Mouse (Mus musculus) activated CD4-positive, CD25-positive, alpha-beta regulatory T cell, adult 4 months (primary cell): Measurements from ENCODE around the gene Golt1a. TPM values are rescaled to one million over a fixed set of nuclear protein-coding genes. Genes with fewer than 3 reads are reported as not detected.

Experiments used
- ATAC-seq: one replicate; pipeline ENCODE4 v1.8.0; 2017
- polyA plus RNA-seq, 2 experiments: library from polyadenylated mRNA; unstranded; fragments of 100-300 nt; shearing (Covaris generic); gene quantifications; one replicate each; pipeline ENCODE4 v1.2.1; 2017

The Golt1a gene
- polyA plus RNA-seq, result not detected

GRCm38 (mm10) chr1:133309652-133310267, at the start of gene Golt1a:
Golt1a (plus strand) TSS chr1:133309800.
- ATAC-seq, result no peak

DNA sequence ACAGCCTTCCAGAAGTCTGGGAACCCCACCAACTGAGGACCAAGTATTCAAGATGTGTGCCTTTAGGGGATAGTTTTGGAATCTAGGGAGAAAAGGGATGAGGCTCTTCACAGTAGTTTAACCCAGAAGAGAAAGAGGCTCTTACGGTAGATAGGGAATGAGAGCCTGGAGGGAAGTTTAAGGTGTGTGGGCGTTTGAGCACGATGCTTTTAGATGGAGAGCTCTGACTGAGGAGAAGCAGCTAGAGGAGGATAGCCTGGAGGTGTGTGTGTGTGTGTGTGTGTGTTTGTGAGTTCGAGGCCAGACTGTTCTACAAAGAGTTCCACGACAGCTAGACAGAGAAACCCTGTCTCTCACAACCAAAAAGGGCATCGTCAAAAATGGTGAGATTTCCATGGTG, 47.0 kb upstream of the Golt1a start:
- ATAC-seq, result no peak

GRCm38 (mm10) chr1:133263134-133263533, 46.5 kb upstream of the Golt1a start:
- no peak for ATAC-seq

- ATAC-seq, result no peak
These were observed 45.2 kb upstream of the Golt1a start for GRCm38 (mm10) chr1:133264367-133264766.

- no peak for ATAC-seq
These were observed 44.4 kb upstream of the Golt1a start for GRCm38 (mm10) chr1:133265114-133265766.

GRCm38 (mm10) chr1:133267094-133267493, 42.5 kb upstream of the Golt1a start:
- ATAC-seq, result no peak

GRCm38 (mm10) chr1:133267813-133268492, 41.6 kb upstream of the Golt1a start:
- no peak for ATAC-seq

DNA sequence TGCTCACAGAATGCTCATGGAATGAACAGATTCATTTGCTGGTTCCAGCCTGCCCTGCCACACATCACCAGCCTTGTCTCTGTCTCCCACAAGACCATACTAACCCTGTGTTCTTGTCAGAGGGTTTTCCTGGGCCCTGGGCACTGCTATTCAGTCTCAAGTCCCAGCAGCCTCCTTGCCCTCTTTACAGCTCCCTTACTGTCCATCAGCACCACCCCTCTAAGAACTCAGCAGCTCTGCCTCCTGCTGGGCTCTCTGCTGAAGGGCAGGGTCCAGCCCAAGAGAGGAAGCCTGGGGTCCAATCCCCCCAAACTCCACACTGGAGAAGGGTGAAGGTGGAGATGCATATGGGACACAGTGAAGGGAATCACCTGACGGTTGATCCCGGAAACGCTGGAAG, 41.1 kb upstream of the Golt1a start:
- no peak for ATAC-seq

- no peak for ATAC-seq
These were observed 39.3 kb upstream of the Golt1a start for GRCm38 (mm10) chr1:133270336-133270735.

DNA sequence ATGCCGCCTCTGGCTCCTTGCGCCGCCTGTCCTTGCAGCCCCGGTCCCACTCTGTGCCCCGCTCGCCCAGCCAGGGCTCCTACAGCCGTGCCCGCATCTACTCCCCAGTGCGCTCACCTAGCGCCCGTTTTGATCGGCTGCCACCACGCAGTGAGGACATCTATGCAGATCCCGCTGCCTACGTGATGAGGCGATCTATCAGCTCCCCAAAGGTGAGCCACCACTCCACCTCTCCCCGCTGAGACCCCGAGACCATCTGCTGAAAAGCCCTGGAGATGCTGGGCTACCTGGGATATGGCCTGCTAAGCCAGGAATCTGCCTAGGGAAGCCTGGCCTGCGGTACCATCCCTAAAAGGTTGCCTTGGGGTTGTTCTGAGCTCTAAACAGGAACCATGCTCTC, 35.4 kb upstream of the Golt1a start:
- no peak for ATAC-seq

GRCm38 (mm10) chr1:133276983-133277382, 32.6 kb upstream of the Golt1a start:
- no peak for ATAC-seq

DNA sequence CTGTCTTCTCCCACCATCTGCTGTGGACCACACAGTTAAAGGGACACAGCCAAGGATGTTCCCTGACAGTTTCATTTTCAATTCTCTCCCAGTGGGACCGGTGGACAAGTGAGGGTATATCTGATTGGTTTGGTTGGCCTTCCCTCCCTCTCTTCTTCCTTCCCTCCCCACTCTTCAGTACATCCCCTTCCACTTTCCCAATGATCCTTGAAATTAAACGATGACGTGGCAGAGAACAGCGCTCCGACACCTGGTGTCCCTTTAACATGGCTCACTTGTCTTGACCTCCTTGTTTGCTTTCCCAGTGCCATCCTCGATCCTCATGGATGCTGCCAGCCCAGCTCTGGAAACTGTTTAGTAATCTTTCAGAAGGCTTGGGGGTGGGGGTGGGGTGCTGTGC, 31.1 kb upstream of the Golt1a start:
- ATAC-seq, result no peak

DNA sequence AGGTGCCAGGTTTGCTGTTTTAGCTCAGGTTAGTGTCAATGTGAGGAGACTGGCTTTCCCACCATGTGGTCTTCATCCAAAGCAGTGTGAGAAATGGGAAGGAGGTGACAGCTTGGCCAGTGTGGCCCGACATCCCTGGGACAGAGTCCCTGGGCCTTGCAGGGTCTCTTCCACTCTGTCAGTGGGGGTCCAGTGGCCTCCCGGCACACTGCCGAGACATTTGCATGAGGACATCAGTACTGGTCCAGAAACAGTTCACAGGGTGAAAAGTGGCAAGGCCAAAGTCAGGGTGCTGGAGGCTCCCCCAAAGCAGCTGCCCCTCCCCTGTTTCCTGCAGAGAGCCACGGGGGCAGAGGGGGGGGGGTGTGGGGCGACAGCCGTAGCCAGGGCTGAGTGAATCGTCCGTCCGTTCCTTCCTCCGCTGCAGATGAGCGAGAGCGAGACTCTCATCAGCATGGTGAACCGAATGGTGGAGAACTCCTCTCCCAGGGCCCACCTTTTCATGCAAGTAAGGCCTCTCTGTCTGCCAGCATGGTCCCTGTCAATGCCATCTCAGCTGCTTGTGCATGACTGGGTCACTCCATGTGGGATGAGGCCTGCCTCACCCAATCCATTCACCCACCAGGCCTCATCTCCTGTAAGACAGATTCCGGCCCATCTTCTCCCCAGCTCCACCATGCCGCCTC, 30.5 kb upstream of the Golt1a start:
- no peak for ATAC-seq

- no peak for ATAC-seq
These were observed 29.9 kb upstream of the Golt1a start for GRCm38 (mm10) chr1:133279632-133280093.

- no peak for ATAC-seq
These were observed 29.1 kb upstream of the Golt1a start for GRCm38 (mm10) chr1:133280537-133280936.

- no peak for ATAC-seq
These were observed 23.7 kb upstream of the Golt1a start for GRCm38 (mm10) chr1:133285907-133286306.

- no peak for ATAC-seq
These were observed 22.5 kb upstream of the Golt1a start for GRCm38 (mm10) chr1:133287051-133287450.

DNA sequence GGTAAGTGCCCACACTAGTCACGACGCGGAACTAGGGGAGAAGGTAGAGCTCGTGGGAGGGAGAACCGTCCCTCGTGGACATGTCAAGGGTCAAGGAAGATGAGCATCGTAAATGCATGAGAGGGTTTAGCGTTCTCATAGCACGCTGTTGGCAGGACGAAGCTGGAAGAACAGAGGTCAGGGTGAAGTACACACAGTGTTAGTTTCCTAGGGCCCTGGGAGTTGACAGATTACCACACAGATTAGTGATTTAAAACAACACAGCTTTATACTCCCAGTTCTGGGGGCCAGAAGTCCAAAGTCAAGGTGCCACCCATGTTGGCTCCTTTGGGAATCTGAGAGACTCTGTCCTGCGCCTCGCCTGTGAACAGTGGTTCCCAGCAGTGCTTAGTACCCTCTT, 21.7 kb upstream of the Golt1a start:
- no peak for ATAC-seq

GRCm38 (mm10) chr1:133291888-133292287, 17.7 kb upstream of the Golt1a start:
- no peak for ATAC-seq

- ATAC-seq, result no peak
These were observed 17.0 kb upstream of the Golt1a start for GRCm38 (mm10) chr1:133292608-133293007.

GRCm38 (mm10) chr1:133296376-133296775, 13.2 kb upstream of the Golt1a start:
- ATAC-seq, result no peak

GRCm38 (mm10) chr1:133298816-133299215, 10.8 kb upstream of the Golt1a start:
- no peak for ATAC-seq

DNA sequence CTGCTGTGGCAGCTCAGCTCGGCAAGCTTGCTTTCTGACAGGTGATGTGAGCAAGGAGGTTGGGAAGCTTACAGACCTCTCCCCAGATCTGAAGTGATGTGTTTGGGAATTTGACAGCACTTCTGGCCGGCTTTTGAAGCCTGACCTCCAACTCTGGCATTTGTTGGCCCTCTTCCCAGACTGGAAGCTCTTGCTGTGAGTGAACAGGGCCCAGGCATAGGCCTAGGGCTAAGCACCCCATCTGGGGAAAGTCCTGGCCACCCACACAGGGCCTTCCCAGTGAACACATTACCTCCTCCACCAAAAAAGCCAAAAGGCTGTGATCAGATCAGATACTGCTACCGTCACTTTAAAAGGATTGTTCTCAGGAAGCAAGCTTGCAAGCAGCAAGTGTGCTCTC, 7.1 kb upstream of the Golt1a start:
- no peak for ATAC-seq
